Mouse (Mus musculus) frontal cortex, postnatal 14 days (tissue): ENCODE data around the gene Phactr3.

Source experiments
- DNase-seq, 2 experiments: peaks; one replicate each; pipeline ENCODE4 v3.0.0; 2022; ENCODE audit warnings: low spot score in 2 of 2

Phactr3 gene

DNA sequence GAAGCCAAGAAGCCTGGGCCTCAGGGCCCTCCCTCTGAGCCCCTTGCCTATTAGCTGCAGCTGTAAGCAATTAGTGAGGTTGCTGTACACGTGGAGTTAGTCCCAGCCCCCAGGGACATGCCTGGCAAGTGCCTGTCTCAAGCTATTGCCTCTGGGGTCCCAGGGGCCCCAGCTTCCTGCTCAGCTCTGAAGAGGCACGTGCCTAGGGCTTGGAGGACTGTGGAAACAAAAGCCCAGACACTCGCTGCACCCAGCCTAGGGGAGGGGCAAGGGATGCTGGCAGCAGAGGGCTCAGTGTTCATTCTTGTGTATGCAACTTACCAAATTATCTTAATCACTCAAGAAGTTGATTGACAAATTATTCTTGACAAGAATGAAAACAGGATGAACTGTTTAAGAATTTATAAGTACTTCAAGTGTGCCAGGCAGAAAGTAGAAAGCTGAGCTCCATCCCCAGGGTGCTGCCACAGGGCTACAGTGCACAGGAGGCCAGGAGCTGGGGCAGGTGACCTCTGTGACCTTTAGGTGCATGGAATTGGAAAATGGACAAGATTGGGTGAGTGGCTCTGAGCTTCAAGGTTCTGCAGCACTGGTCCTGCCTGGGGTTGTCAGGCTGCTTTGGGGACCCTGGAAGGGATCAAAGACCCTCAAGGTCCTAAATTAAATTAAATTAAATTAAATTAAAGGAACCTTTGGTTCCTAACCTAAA, 138.5 kb downstream of the Phactr3 start:
- DNase-seq, result no peak

- no peak for DNase-seq
These were observed 139.3 kb downstream of the Phactr3 start for GRCm38 (mm10) chr2:178257986-178258555.

GRCm38 (mm10) chr2:178263055-178263454, 144.3 kb downstream of the Phactr3 start:
- no peak for DNase-seq

DNA sequence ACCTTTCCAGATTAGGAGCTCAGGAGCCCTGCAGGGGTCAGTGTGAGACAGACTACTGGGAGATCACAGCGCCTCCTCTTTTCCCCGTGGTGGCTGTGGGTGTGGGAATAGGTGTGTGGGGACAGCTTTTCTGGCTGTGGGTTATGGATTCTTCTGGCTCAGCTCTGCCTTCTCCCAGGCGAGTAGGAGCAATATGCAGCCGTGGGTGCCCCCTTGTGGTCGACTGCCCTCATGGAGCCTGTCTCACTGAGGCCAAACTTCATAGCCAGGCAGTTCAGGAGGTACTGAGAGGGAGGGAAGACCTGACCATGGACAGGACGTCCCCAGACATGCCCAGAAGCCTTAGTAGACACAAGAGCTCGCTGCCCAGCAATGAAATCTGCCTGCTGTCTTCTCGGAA, 145.6 kb downstream of the Phactr3 start:
- DNase-seq, result peak; percentile 71 to 86

DNA sequence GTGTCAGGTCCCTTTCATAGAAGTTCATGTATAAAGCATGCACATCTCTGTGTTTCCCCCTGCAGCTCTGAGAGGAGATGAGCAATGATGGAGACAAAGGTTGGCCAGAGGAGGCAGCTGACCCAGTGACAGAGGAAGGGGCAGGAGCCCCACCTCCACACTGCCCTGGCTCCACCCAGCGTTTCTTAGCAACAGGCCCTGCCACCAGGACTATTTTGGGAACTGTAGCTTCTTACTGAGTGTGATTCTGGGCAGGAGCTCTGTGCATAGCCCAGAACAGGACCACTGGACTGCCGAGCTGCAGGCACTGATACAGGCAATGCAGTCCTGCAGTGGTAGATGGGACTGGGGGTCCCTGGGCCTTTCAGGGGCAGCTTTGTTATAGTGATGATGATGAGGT, 146.7 kb downstream of the Phactr3 start:
- peak in 1 of 2 experiments; percentile 38 for DNase-seq

GRCm38 (mm10) chr2:178270794-178271193, 152.0 kb downstream of the Phactr3 start:
- no peak for DNase-seq

- DNase-seq, result no peak
These were observed 153.6 kb downstream of the Phactr3 start for GRCm38 (mm10) chr2:178272350-178272749.

- no peak for DNase-seq
These were observed 155.4 kb downstream of the Phactr3 start for GRCm38 (mm10) chr2:178274126-178274525.

DNA sequence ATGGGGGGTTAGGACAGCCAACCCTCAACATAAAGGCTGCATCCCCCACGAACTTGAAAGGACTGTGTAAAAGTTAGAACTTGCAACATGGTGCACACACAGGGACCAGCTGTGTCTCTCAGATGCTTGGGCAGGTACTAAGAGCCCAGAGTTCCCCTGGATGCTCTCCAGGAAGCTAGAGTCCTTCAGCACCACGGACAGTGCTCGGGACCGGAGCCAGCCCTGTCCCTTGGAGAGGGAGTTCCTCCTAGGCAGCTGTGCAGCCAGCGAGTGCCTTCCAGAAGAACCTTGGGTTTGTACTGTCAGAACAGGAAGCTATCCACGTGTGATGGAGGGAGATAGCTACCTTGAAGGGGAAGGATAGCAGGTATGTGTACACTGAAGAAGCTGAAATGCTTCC, 158.4 kb downstream of the Phactr3 start:
- DNase-seq, result no peak

GRCm38 (mm10) chr2:178281183-178281582, 162.4 kb downstream of the Phactr3 start:
- DNase-seq, result no peak

- peak in 1 of 2 experiments; percentile 48 for DNase-seq
These were observed 168.5 kb downstream of the Phactr3 start for GRCm38 (mm10) chr2:178287285-178287684.

DNA sequence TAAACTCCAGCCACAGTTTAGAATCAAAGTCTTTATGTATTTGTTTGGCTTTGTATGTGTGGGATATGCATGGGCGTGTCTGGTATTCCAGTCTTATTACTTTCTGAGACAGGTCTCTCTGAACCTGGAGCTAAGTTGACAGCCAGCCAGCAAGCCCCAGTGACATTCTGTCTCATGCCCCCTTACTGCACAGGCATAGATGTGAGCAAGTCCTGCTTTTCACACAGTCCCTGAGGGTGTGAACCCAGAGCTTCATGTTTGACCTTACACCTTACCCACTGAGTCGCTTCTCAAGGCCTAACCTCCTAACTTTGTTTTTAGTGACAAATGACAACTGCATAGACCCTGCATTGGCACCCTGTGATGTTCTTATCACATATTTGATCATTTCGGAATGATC, 169.9 kb downstream of the Phactr3 start:
- DNase-seq, result no peak

DNA sequence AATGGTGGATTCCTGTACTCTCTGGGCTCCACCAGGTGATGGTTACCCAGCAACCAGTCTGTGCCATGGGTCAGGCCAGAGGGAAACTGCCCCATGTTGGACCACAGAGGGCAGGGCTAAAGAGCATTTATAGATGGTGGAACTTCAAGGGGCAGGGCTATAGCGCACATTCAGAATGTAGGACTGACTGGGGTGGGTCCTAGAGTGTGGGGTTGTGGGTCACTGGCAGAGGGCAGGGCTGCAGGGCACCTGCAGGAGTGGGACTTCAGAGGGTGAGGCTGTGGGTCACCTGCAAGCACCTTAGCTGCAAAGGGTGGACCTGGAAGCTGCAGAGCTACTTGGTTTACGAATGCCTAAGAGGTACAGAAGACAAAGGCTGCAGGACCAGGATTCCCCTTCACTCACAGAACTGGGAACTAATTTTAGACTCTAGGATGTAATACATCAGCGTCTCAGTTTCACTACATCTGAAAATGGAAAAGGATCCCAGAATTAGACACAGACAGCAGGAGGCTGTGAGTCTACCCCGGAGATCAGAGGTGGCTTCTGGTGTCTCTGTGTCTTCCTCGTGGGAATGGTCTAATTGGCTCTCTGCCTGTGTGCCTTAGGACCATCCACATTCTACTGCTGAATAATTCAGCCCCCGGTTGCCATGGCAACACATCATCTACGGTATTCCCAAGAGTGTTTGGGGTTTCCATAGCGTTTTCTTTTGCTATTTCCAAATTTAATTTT, 184.8 kb downstream of the Phactr3 start:
- peak; percentile 65 to 71 for DNase-seq

GRCm38 (mm10) chr2:178304188-178304529, 185.4 kb downstream of the Phactr3 start:
- no peak for DNase-seq

- no peak for DNase-seq
These were observed 185.9 kb downstream of the Phactr3 start for GRCm38 (mm10) chr2:178304669-178305068.

- no peak for DNase-seq
These were observed 194.8 kb downstream of the Phactr3 start for GRCm38 (mm10) chr2:178313539-178313938.

- DNase-seq, result no peak
These were observed 197.5 kb downstream of the Phactr3 start for GRCm38 (mm10) chr2:178316281-178316680.

GRCm38 (mm10) chr2:178319766-178320165, 201.0 kb downstream of the Phactr3 start:
- peak in 1 of 2 experiments; percentile 2 for DNase-seq

DNA sequence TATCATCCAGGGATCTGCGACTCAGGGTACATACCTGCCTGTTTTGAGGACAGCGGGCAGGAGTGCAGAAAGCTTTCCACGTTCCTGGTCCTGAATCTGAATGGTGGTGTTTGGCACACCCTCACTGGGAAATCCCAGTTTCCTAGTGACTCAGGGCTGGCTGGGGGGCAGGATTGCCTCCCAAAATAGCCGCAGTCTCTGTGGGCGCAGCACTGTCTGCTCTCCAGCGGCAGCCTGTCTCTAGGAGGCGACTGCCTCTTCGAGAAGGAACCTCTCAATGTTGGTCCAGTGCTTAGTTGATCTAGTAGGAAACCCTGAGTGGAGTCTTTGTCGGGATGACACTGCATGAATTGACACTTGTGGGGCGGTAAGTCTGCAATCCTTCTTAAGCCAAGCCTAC, 202.5 kb downstream of the Phactr3 start:
- peak in 1 of 2 experiments; percentile 31 for DNase-seq

DNA sequence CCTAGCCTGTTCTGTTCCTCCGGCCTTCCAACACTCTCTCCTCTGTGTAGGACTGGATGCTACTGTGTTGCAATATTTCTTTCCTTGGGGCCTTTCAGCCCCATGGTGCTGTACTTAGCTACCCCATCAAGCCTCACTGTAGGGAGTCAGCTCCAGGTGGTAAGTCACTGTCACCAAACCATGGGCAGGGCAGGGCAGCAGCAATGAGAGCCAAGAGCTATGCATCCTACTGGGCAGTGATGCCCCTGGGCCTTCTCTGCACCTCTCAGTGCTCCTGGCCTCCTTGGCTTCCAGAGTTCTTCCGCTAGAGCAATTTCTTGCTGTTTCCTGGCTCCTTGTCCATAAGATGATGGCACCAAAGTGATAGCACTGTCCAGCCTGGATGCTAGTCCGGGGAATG, 205.6 kb downstream of the Phactr3 start:
- DNase-seq, result peak; percentile 2

- peak in 1 of 2 experiments; percentile 2 for DNase-seq
These were observed 206.0 kb downstream of the Phactr3 start for GRCm38 (mm10) chr2:178324818-178325217.

- DNase-seq, result peak; percentile 3 to 8
These were observed 207.3 kb downstream of the Phactr3 start for GRCm38 (mm10) chr2:178326067-178326466.
